Mouse (Mus musculus) ES-Bruce4 (cell line): ENCODE measurements around the gene Hgd. TPM values are rescaled to one million over a fixed set of nuclear protein-coding genes. Genes with fewer than 3 reads are reported as not detected.
"Not testable (repeated sequence)": the region's sequence is repeated elsewhere in the genome, so short reads cannot be mapped to it uniquely, and the experiment has no call there.

Experiments used
- H3K27ac ChIP-seq: 2 replicates; pipeline ENCODE4 v1.5.1; 2012; ENCODE audit warnings: low read length, inconsistent platforms; ENCODE audit not compliant: insufficient read depth
- H3K27me3 ChIP-seq: 2 replicates; pipeline ENCODE4 v1.6.1; 2012; ENCODE audit warnings: mild to moderate bottlenecking, low read length, inconsistent platforms; ENCODE audit not compliant: control insufficient read depth, poor library complexity, insufficient read depth, severe bottlenecking
- H3K36me3 ChIP-seq: 2 replicates; pipeline ENCODE4 v1.6.1; 2012; ENCODE audit warnings: inconsistent platforms, mild to moderate bottlenecking, low read length, moderate library complexity; ENCODE audit not compliant: control insufficient read depth, poor library complexity, insufficient read depth, severe bottlenecking
- H3K4me1 ChIP-seq: one replicate; pipeline ENCODE4 v1.8.1; 2011; ENCODE audit warnings: low read length; ENCODE audit not compliant: control insufficient read depth, insufficient read depth
- H3K4me3 ChIP-seq: 2 replicates; pipeline ENCODE4 v1.5.1; 2011; ENCODE audit warnings: low read depth, mild to moderate bottlenecking, low read length
- H3K9ac ChIP-seq: 2 replicates; pipeline ENCODE4 v1.6.1; 2012; ENCODE audit warnings: low read depth, mild to moderate bottlenecking, inconsistent platforms; ENCODE audit not compliant: poor library complexity, severe bottlenecking
- H3K9me3 ChIP-seq: replicated peaks from 2 replicates; pipeline ENCODE4 v1.6.1; 2012; ENCODE audit warnings: mild to moderate bottlenecking, low read length, inconsistent platforms; ENCODE audit not compliant: control insufficient read depth, poor library complexity, insufficient read depth, severe bottlenecking
- CTCF ChIP-seq: IDR thresholded peaks from one replicate; pipeline ENCODE4 v1.8.1; 2011; ENCODE audit warnings: low read depth, low read length
- EP300 ChIP-seq: IDR thresholded peaks from 2 replicates; pipeline ENCODE4 v1.6.1; 2011; ENCODE audit warnings: low read depth, low read length; ENCODE audit not compliant: insufficient read depth
- POLR2A ChIP-seq: IDR thresholded peaks from one replicate; pipeline ENCODE4 v1.8.1; 2011; ENCODE audit warnings: low read length; ENCODE audit not compliant: insufficient read depth
- polyA plus RNA-seq: library from polyadenylated mRNA; stranded (reverse); fragments of >200 nt; gene quantifications from 2 replicates; pipeline ENCODE4 v1.2.4, GENCODE M21; 2011; ENCODE audit warnings: low read depth; ENCODE audit not compliant: missing spikeins, insufficient read depth, insufficient read length

Gene Hgd
- polyA plus RNA-seq, 1 experiment: not detected

- Histone ChIP-seq H3K9ac (no peak overlapping the region), H3K36me3 (no peaks in the 10 kb centered on the region)
Observed at GRCm38 (mm10) chr16:37636107-37636506, 56.2 kb downstream of the Hgd start.

GRCm38 (mm10) chr16:37637802-37638201, 57.8 kb downstream of the Hgd start:
- H3K36me3 ChIP-seq: no peaks in the 10 kb centered on the region
- no peak overlapping the region for H3K9ac ChIP-seq
- H3K27ac ChIP-seq: no peak overlapping the region
- no peaks in the 10 kb centered on the region for H3K27me3 ChIP-seq
- no peaks in the 10 kb centered on the region for H3K9me3 ChIP-seq
- H3K4me1 ChIP-seq: no peaks in the 10 kb centered on the region
- TF ChIP-seq CTCF (no peak), EP300 (no peak), POLR2A (no peak)
- no peak overlapping the region for H3K4me3 ChIP-seq

More at GRCm38 (mm10) chr16:37636107-37636506, 56.2 kb downstream of the Hgd start:
- Histone ChIP-seq H3K4me1 (no peaks in the 10 kb centered on the region), H3K9me3 (no peaks in the 10 kb centered on the region), H3K4me3 (no peak overlapping the region), H3K27me3 (no peaks in the 10 kb centered on the region; the same call in 1 of the 2 replicates), H3K27ac (no peak overlapping the region)
- TF ChIP-seq CTCF: peak; percentile 57
- TF ChIP-seq POLR2A: no peak
- TF ChIP-seq EP300: no peak

GRCm38 (mm10) chr16:37640522-37640921, 60.6 kb downstream of the Hgd start:
- H3K4me1 ChIP-seq, H3K27ac ChIP-seq, H3K4me3 ChIP-seq, H3K9ac ChIP-seq, H3K27me3 ChIP-seq, H3K9me3 ChIP-seq, H3K36me3 ChIP-seq: not testable (repeated sequence)

- Histone ChIP-seq H3K36me3 (peaks cover 16% of the 10 kb centered on the region), H3K9me3 (no peaks in the 10 kb centered on the region), H3K9ac (no peak overlapping the region), H3K4me1 (peaks cover 1% of the 10 kb centered on the region), H3K27me3 (no peaks in the 10 kb centered on the region), H3K27ac (no peak overlapping the region), H3K4me3 (no peak overlapping the region)
- no peak for TF ChIP-seq CTCF
- no peak for TF ChIP-seq EP300
- TF ChIP-seq POLR2A: no peak
Observed at GRCm38 (mm10) chr16:37644486-37644885, 64.5 kb downstream of the Hgd start.

- no peaks in the 10 kb centered on the region for H3K9me3 ChIP-seq
- H3K4me1 ChIP-seq: peaks cover 1% of the 10 kb centered on the region
- no peak overlapping the region for H3K27ac ChIP-seq
- no peaks in the 10 kb centered on the region for H3K27me3 ChIP-seq
- TF ChIP-seq CTCF: no peak
- TF ChIP-seq EP300: no peak
- no peak for TF ChIP-seq POLR2A
- H3K4me3 ChIP-seq: no peak overlapping the region
- H3K9ac ChIP-seq: no peak overlapping the region
- peaks cover 16% of the 10 kb centered on the region for H3K36me3 ChIP-seq
Observed at GRCm38 (mm10) chr16:37645211-37645610, 65.3 kb downstream of the Hgd start.

- Histone ChIP-seq H3K4me1 (peaks cover 1% of the 10 kb centered on the region), H3K27ac (no peak overlapping the region), H3K9ac (no peak overlapping the region), H3K27me3 (no peaks in the 10 kb centered on the region), H3K4me3 (no peak overlapping the region), H3K36me3 (peaks cover 16% of the 10 kb centered on the region), H3K9me3 (no peaks in the 10 kb centered on the region)
- TF ChIP-seq POLR2A (no peak), EP300 (no peak), CTCF (no peak)
Observed at GRCm38 (mm10) chr16:37645799-37646198, 65.8 kb downstream of the Hgd start.
